Mouse (Mus musculus): ENCODE measurements around the gene Exd2. TPM values are rescaled to one million over a fixed set of nuclear protein-coding genes. Genes with fewer than 3 reads are reported as not detected.

Exd2 gene
- polyA plus RNA-seq, 1 experiment from 2014 or later: 21.2 TPM

- Histone ChIP-seq H3K4me1 (ENCODE audit: control insufficient read depth, insufficient read depth, low read length) (no peaks in the 10 kb centered on the region), H3K4me3 (ENCODE audit: low read depth, low read length) (no peak overlapping the region), H3K27me3 (ENCODE audit: control insufficient read depth, insufficient read depth, low read length) (no peaks in the 10 kb centered on the region), H3K27ac (ENCODE audit: low read depth, low read length) (no peak overlapping the region), H3K36me3 (ENCODE audit: control insufficient read depth, insufficient read depth, low read length) (no peaks in the 10 kb centered on the region), H3K9ac (ENCODE audit: low read depth, low read length) (no peak overlapping the region), H3K9me3 (replicated peaks; ENCODE audit: control insufficient read depth, low read length) (no peaks in the 10 kb centered on the region), H3K4me2 (no peak overlapping the region)
- WGBS (ENCODE audit: insufficient replicate concordance): 67% methylated on average over 14 of the region's 14 CpGs
- ATAC-seq (replicated peaks; ENCODE audit: insufficient number of reproducible peaks, low FRiP score, low TSS enrichment): no peak
These were observed 44.3 kb downstream of the Exd2 start for GRCm38 (mm10) chr12:80507041-80507745.

- Histone ChIP-seq H3K27me3 (ENCODE audit: control insufficient read depth, insufficient read depth, low read length) (peaks cover 65% of the 10 kb centered on the region), H3K36me3 (ENCODE audit: control insufficient read depth, insufficient read depth, low read length) (no peaks in the 10 kb centered on the region), H3K9me3 (replicated peaks; ENCODE audit: control insufficient read depth, low read length) (no peaks in the 10 kb centered on the region), H3K4me1 (ENCODE audit: control insufficient read depth, insufficient read depth, low read length) (peaks cover 9% of the 10 kb centered on the region; the same call in 1 of the 2 replicates), H3K4me2 (peak within 1 kb of the TSS; percentile 99), H3K4me3 (ENCODE audit: low read depth, low read length) (peak within 1 kb of the TSS; percentile 68), H3K27ac (ENCODE audit: low read depth, low read length) (no peak within 1 kb of the TSS), H3K9ac (ENCODE audit: low read depth, low read length) (peak within 1 kb of the TSS; percentile 58; the same call in 1 of the 2 replicates)
- 3% methylated on average over 14 of the region's 14 CpGs for WGBS (ENCODE audit: insufficient replicate concordance)
- ATAC-seq (replicated peaks; ENCODE audit: insufficient number of reproducible peaks, low FRiP score, low TSS enrichment): no peak
These were observed 55.1 kb downstream of the Exd2 start, which contains the start of gene Galnt16 for GRCm38 (mm10) chr12:80517977-80518376. TSS of gene Galnt16 (plus strand) at chr12:80518277.

GRCm38 (mm10) chr12:80518393-80518756 is 55.5 kb downstream of the Exd2 start:
- no peak overlapping the region for H3K27ac ChIP-seq (ENCODE audit: low read depth, low read length)
- under 1% methylated on average over 25 of the region's 25 CpGs for WGBS (ENCODE audit: insufficient replicate concordance)
- peaks cover 9% of the 10 kb centered on the region; the same call in 1 of the 2 replicates for H3K4me1 ChIP-seq (ENCODE audit: control insufficient read depth, insufficient read depth, low read length)
- ATAC-seq (replicated peaks; ENCODE audit: insufficient number of reproducible peaks, low FRiP score, low TSS enrichment): no peak
- H3K4me3 ChIP-seq (ENCODE audit: low read depth, low read length): peak overlapping the region; percentile 68
- H3K9me3 ChIP-seq (replicated peaks; ENCODE audit: control insufficient read depth, low read length): no peaks in the 10 kb centered on the region
- H3K27me3 ChIP-seq (ENCODE audit: control insufficient read depth, insufficient read depth, low read length): peaks cover 65% of the 10 kb centered on the region
- peak overlapping the region; percentile 58; the same call in 1 of the 2 replicates for H3K9ac ChIP-seq (ENCODE audit: low read depth, low read length)
- peak overlapping the region; percentile 99 for H3K4me2 ChIP-seq
- H3K36me3 ChIP-seq (ENCODE audit: control insufficient read depth, insufficient read depth, low read length): no peaks in the 10 kb centered on the region

GRCm38 (mm10) chr12:80518757-80519620 is 56.1 kb downstream of the Exd2 start:
- Histone ChIP-seq H3K9me3 (replicated peaks; ENCODE audit: control insufficient read depth, low read length) (no peaks in the 10 kb centered on the region), H3K9ac (ENCODE audit: low read depth, low read length) (peak overlapping the region; percentile 58), H3K4me3 (ENCODE audit: low read depth, low read length) (peak overlapping the region; percentile 68), H3K36me3 (ENCODE audit: control insufficient read depth, insufficient read depth, low read length) (no peaks in the 10 kb centered on the region), H3K27me3 (ENCODE audit: control insufficient read depth, insufficient read depth, low read length) (peaks cover 65% of the 10 kb centered on the region), H3K4me1 (ENCODE audit: control insufficient read depth, insufficient read depth, low read length) (peaks cover 9% of the 10 kb centered on the region; the same call in 1 of the 2 replicates), H3K27ac (ENCODE audit: low read depth, low read length) (no peak overlapping the region), H3K4me2 (peak overlapping the region; percentile 99)
- peak; percentile 50; the same call in 1 of the 2 replicates for ATAC-seq (replicated peaks; ENCODE audit: insufficient number of reproducible peaks, low FRiP score, low TSS enrichment)
- WGBS (ENCODE audit: insufficient replicate concordance): under 1% methylated on average over 90 of the region's 90 CpGs

- 1% methylated on average over 42 of the region's 43 CpGs for WGBS (ENCODE audit: insufficient replicate concordance)
- Histone ChIP-seq H3K4me3 (ENCODE audit: low read depth, low read length) (peak overlapping the region; percentile 68), H3K9me3 (replicated peaks; ENCODE audit: control insufficient read depth, low read length) (no peaks in the 10 kb centered on the region), H3K4me1 (ENCODE audit: control insufficient read depth, insufficient read depth, low read length) (peaks cover 9% of the 10 kb centered on the region; the same call in 1 of the 2 replicates), H3K27me3 (ENCODE audit: control insufficient read depth, insufficient read depth, low read length) (peaks cover 64% of the 10 kb centered on the region), H3K27ac (ENCODE audit: low read depth, low read length) (no peak overlapping the region), H3K4me2 (peak overlapping the region; percentile 99), H3K9ac (ENCODE audit: low read depth, low read length) (peak overlapping the region; percentile 58), H3K36me3 (ENCODE audit: control insufficient read depth, insufficient read depth, low read length) (no peaks in the 10 kb centered on the region)
- no peak for ATAC-seq (replicated peaks; ENCODE audit: insufficient number of reproducible peaks, low FRiP score, low TSS enrichment)
These were observed 56.9 kb downstream of the Exd2 start for GRCm38 (mm10) chr12:80519621-80520332.

GRCm38 (mm10) chr12:80522006-80522405 is 59.1 kb downstream of the Exd2 start:
- no peaks in the 10 kb centered on the region for H3K9me3 ChIP-seq (replicated peaks; ENCODE audit: control insufficient read depth, low read length)
- H3K9ac ChIP-seq (ENCODE audit: low read depth, low read length): no peak overlapping the region
- H3K36me3 ChIP-seq (ENCODE audit: control insufficient read depth, insufficient read depth, low read length): no peaks in the 10 kb centered on the region
- no peak for ATAC-seq (replicated peaks; ENCODE audit: insufficient number of reproducible peaks, low FRiP score, low TSS enrichment)
- no peak overlapping the region for H3K4me2 ChIP-seq
- 68% methylated on average over 3 of the region's 3 CpGs for WGBS (ENCODE audit: insufficient replicate concordance)
- H3K27me3 ChIP-seq (ENCODE audit: control insufficient read depth, insufficient read depth, low read length): peaks cover 45% of the 10 kb centered on the region
- peaks cover 9% of the 10 kb centered on the region; the same call in 1 of the 2 replicates for H3K4me1 ChIP-seq (ENCODE audit: control insufficient read depth, insufficient read depth, low read length)
- H3K4me3 ChIP-seq (ENCODE audit: low read depth, low read length): no peak overlapping the region
- no peak overlapping the region for H3K27ac ChIP-seq (ENCODE audit: low read depth, low read length)

- Histone ChIP-seq H3K9me3 (replicated peaks; ENCODE audit: control insufficient read depth, low read length) (no peaks in the 10 kb centered on the region), H3K27ac (ENCODE audit: low read depth, low read length) (no peak overlapping the region), H3K9ac (ENCODE audit: low read depth, low read length) (no peak overlapping the region), H3K4me2 (no peak overlapping the region), H3K27me3 (ENCODE audit: control insufficient read depth, insufficient read depth, low read length) (peaks cover 25% of the 10 kb centered on the region), H3K36me3 (ENCODE audit: control insufficient read depth, insufficient read depth, low read length) (no peaks in the 10 kb centered on the region), H3K4me1 (ENCODE audit: control insufficient read depth, insufficient read depth, low read length) (peaks cover 6% of the 10 kb centered on the region; the same call in 1 of the 2 replicates), H3K4me3 (ENCODE audit: low read depth, low read length) (no peak overlapping the region)
- ATAC-seq (replicated peaks; ENCODE audit: insufficient number of reproducible peaks, low FRiP score, low TSS enrichment): no peak
- WGBS (ENCODE audit: insufficient replicate concordance): 31% methylated on average over 12 of the region's 12 CpGs
These were observed 61.5 kb downstream of the Exd2 start for GRCm38 (mm10) chr12:80524276-80524921.

- Histone ChIP-seq H3K4me2 (no peak overlapping the region), H3K4me1 (ENCODE audit: control insufficient read depth, insufficient read depth, low read length) (no peaks in the 10 kb centered on the region), H3K27ac (ENCODE audit: low read depth, low read length) (no peak overlapping the region), H3K9me3 (replicated peaks; ENCODE audit: control insufficient read depth, low read length) (no peaks in the 10 kb centered on the region), H3K9ac (ENCODE audit: low read depth, low read length) (no peak overlapping the region), H3K27me3 (ENCODE audit: control insufficient read depth, insufficient read depth, low read length) (peaks cover 13% of the 10 kb centered on the region), H3K4me3 (ENCODE audit: low read depth, low read length) (no peak overlapping the region), H3K36me3 (ENCODE audit: control insufficient read depth, insufficient read depth, low read length) (no peaks in the 10 kb centered on the region)
- ATAC-seq (replicated peaks; ENCODE audit: insufficient number of reproducible peaks, low FRiP score, low TSS enrichment): no peak
- WGBS (ENCODE audit: insufficient replicate concordance): 17% methylated on average over 7 of the region's 7 CpGs
These were observed 62.6 kb downstream of the Exd2 start for GRCm38 (mm10) chr12:80525513-80525912.
